Mouse (Mus musculus) testis, adult 2 months (tissue): Measurements from ENCODE around the gene Diaph3. TPM values are rescaled to one million over a fixed set of nuclear protein-coding genes. Genes with fewer than 3 reads are reported as not detected.
"Not testable (repeated sequence)": the region's sequence is repeated elsewhere in the genome, so short reads cannot be mapped to it uniquely, and the experiment has no call there.

ENCODE experiments used
- H3K27ac ChIP-seq: fragments of 200-500 bp; 2 replicates; pipeline ENCODE4 v1.5.1; 2012; ENCODE audit warnings: low read depth, low read length; ENCODE audit not compliant: control insufficient read depth, insufficient read depth
- H3K27me3 ChIP-seq: fragments of 200-500 bp; 2 replicates; pipeline ENCODE4 v1.6.1; 2012; ENCODE audit warnings: mild to moderate bottlenecking, low read length, moderate library complexity; ENCODE audit not compliant: control insufficient read depth, insufficient read depth
- H3K36me3 ChIP-seq: fragments of 200-500 bp; 2 replicates; pipeline ENCODE4 v1.6.1; 2012; ENCODE audit warnings: mild to moderate bottlenecking, low read length; ENCODE audit not compliant: control insufficient read depth, insufficient read depth
- H3K4me1 ChIP-seq: fragments of 200-500 bp; 2 replicates; pipeline ENCODE4 v1.6.1; 2012; ENCODE audit warnings: low read length; ENCODE audit not compliant: control insufficient read depth, insufficient read depth
- H3K4me3 ChIP-seq: fragments of 200-500 bp; 2 replicates; pipeline ENCODE4 v1.5.1; 2012; ENCODE audit warnings: low read depth, mild to moderate bottlenecking, low read length, moderate library complexity, mixed read lengths; ENCODE audit not compliant: control insufficient read depth
- CTCF ChIP-seq: fragments of 200-500 bp; IDR thresholded peaks from 2 replicates; pipeline ENCODE4 v1.5.1; 2012; ENCODE audit warnings: low read depth, mild to moderate bottlenecking, inconsistent platforms, low read length, moderate library complexity; ENCODE audit not compliant: control insufficient read depth, insufficient read depth, insufficient replicate concordance
- POLR2A ChIP-seq: fragments of 200-500 bp; IDR thresholded peaks from 2 replicates; pipeline ENCODE4 v1.6.1; 2012; ENCODE audit warnings: low read depth, mild to moderate bottlenecking, inconsistent platforms, low read length, moderate library complexity; ENCODE audit not compliant: control insufficient read depth
- polyA plus RNA-seq: library from polyadenylated mRNA; depleted of rRNA; stranded (reverse); fragments of >200 nt; gene quantifications from 2 replicates; pipeline ENCODE4 v1.2.3, GENCODE M21; 2012

Diaph3 gene
- polyA plus RNA-seq, 1 experiment: 13.0 TPM

GRCm38 (mm10) chr14:87087996-87088395, 53.0 kb downstream of the Diaph3 start:
- Histone ChIP-seq H3K27me3 (no peaks in the 10 kb centered on the region), H3K4me3 (no peak overlapping the region), H3K4me1 (no peaks in the 10 kb centered on the region), H3K36me3 (no peaks in the 10 kb centered on the region), H3K27ac (no peak overlapping the region)
- TF ChIP-seq CTCF: no peak
- TF ChIP-seq POLR2A: no peak

GRCm38 (mm10) chr14:87084906-87085305, 56.1 kb downstream of the Diaph3 start:
- H3K36me3 ChIP-seq, H3K27me3 ChIP-seq, H3K4me3 ChIP-seq, H3K27ac ChIP-seq, H3K4me1 ChIP-seq: not testable (repeated sequence)

GRCm38 (mm10) chr14:87083911-87084310, 57.1 kb downstream of the Diaph3 start:
- Histone ChIP-seq H3K4me3 (no peak overlapping the region), H3K36me3 (no peaks in the 10 kb centered on the region), H3K4me1 (no peaks in the 10 kb centered on the region), H3K27me3 (no peaks in the 10 kb centered on the region), H3K27ac (no peak overlapping the region)
- TF ChIP-seq CTCF: no peak
- no peak for TF ChIP-seq POLR2A

GRCm38 (mm10) chr14:87079725-87080124, 61.3 kb downstream of the Diaph3 start:
- Histone ChIP-seq H3K27ac (no peak overlapping the region), H3K4me3 (no peak overlapping the region), H3K4me1 (no peaks in the 10 kb centered on the region), H3K27me3 (no peaks in the 10 kb centered on the region), H3K36me3 (no peaks in the 10 kb centered on the region)
- TF ChIP-seq CTCF (no peak), POLR2A (no peak)

GRCm38 (mm10) chr14:87075021-87075531, 66.0 kb downstream of the Diaph3 start:
- Histone ChIP-seq H3K27me3 (no peaks in the 10 kb centered on the region), H3K4me1 (no peaks in the 10 kb centered on the region), H3K4me3 (no peak overlapping the region), H3K27ac (no peak overlapping the region), H3K36me3 (no peaks in the 10 kb centered on the region)
- TF ChIP-seq POLR2A (no peak), CTCF (no peak)

GRCm38 (mm10) chr14:87064281-87064680, 76.8 kb downstream of the Diaph3 start:
- TF ChIP-seq CTCF (no peak), POLR2A (no peak)
- Histone ChIP-seq H3K36me3 (no peaks in the 10 kb centered on the region), H3K27ac (no peak overlapping the region), H3K4me3 (no peak overlapping the region), H3K27me3 (no peaks in the 10 kb centered on the region), H3K4me1 (no peaks in the 10 kb centered on the region)

GRCm38 (mm10) chr14:87056169-87056568, 84.9 kb downstream of the Diaph3 start:
- H3K4me3 ChIP-seq: no peak overlapping the region
- H3K27ac ChIP-seq: no peak overlapping the region
- TF ChIP-seq POLR2A (no peak), CTCF (no peak)
- no peaks in the 10 kb centered on the region for H3K27me3 ChIP-seq
- no peaks in the 10 kb centered on the region for H3K4me1 ChIP-seq
- no peaks in the 10 kb centered on the region for H3K36me3 ChIP-seq

- no peaks in the 10 kb centered on the region for H3K27me3 ChIP-seq
Observed at GRCm38 (mm10) chr14:87051187-87051586, 89.8 kb downstream of the Diaph3 start.

More at GRCm38 (mm10) chr14:87051187-87051586, 89.8 kb downstream of the Diaph3 start:
- Histone ChIP-seq H3K4me1 (no peaks in the 10 kb centered on the region), H3K27ac (no peak overlapping the region), H3K4me3 (no peak overlapping the region), H3K36me3 (no peaks in the 10 kb centered on the region)
- no peak for TF ChIP-seq CTCF
- TF ChIP-seq POLR2A: no peak
